Mouse (Mus musculus) heart, adult 2 months (tissue): ENCODE results near the gene Mapk3. TPM values are rescaled to one million over a fixed set of nuclear protein-coding genes. Genes with fewer than 3 reads are reported as not detected.
A peak's percentile ranks its signal among the peaks of the same experiment; 100 is the strongest.

Source experiments
- DNase-seq, 2 experiments: peaks; one replicate each; pipeline ENCODE4 v3.0.0; 2021
- H3K27ac ChIP-seq: fragments of 200-600 bp; 2 replicates; pipeline ENCODE4 v1.8.1; 2022
- H3K27me3 ChIP-seq: fragments of 200-500 bp; 2 replicates; pipeline ENCODE4 v1.6.1; 2012; ENCODE audit warnings: mild to moderate bottlenecking, low read length, inconsistent platforms, mixed read lengths; ENCODE audit not compliant: control insufficient read depth, insufficient read depth
- H3K36me3 ChIP-seq: fragments of 200-500 bp; 2 replicates; pipeline ENCODE4 v1.6.1; 2012; ENCODE audit warnings: low read length, inconsistent platforms; ENCODE audit not compliant: control insufficient read depth, insufficient read depth
- H3K4me1 ChIP-seq: fragments of 200-500 bp; 2 replicates; pipeline ENCODE4 v1.6.1; 2011; ENCODE audit warnings: low read length; ENCODE audit not compliant: control insufficient read depth, insufficient read depth
- H3K4me3 ChIP-seq: fragments of 200-600 bp; 2 replicates; pipeline ENCODE4 v1.8.1; 2022
- H3K79me2 ChIP-seq: fragments of 200-500 bp; replicated peaks from 2 replicates; pipeline ENCODE4 v1.6.1; 2012; ENCODE audit warnings: mild to moderate bottlenecking, inconsistent platforms, low read length, moderate library complexity, mixed read lengths; ENCODE audit not compliant: control insufficient read depth, insufficient read depth
- H3K9ac ChIP-seq: fragments of 200-500 bp; 2 replicates; pipeline ENCODE4 v1.6.1; 2012; ENCODE audit warnings: low read depth, mild to moderate bottlenecking, control low read depth, inconsistent platforms, low read length, mixed read lengths
- CTCF ChIP-seq: fragments of 200-600 bp; IDR thresholded peaks from 2 replicates; pipeline ENCODE4 v1.8.1; 2022; ENCODE audit warnings: antibody characterized with exemption, mild to moderate bottlenecking, moderate library complexity
- EP300 ChIP-seq: fragments of 200-500 bp; IDR thresholded peaks from 2 replicates; pipeline ENCODE4 v1.6.1; 2011; ENCODE audit warnings: low read depth, low read length, control low read depth; ENCODE audit not compliant: insufficient read depth
- POLR2A ChIP-seq: fragments of 200-500 bp; IDR thresholded peaks from 2 replicates; pipeline ENCODE4 v1.6.1; 2011; ENCODE audit warnings: mild to moderate bottlenecking, low read depth, low read length, control low read depth; ENCODE audit not compliant: insufficient read depth
- WGBS: fragments of 180-500 bp; shearing (Covaris S2); methylation state at CpG from one replicate; pipeline ENCODE4 v1.1.7; 2018; 5-methylcytosine and 5-hydroxymethylcytosine counted together
- intact Hi-C: fragments of 180-260 bp; cut with DNase I; formaldehyde crosslinking; loops from one replicate; pipeline ENCODE4 v1.15.1; 2025
- polyA plus RNA-seq: library from polyadenylated mRNA; depleted of rRNA; stranded (reverse); fragments of >200 nt; gene quantifications from 2 replicates; pipeline ENCODE4 v1.2.3, GENCODE M21; 2012
- total RNA-seq, 2 experiments: library from RNA; stranded (reverse); gene quantifications; 2 replicates each; pipeline ENCODE4 v1.2.3; 2021

The Mapk3 gene
- total and polyA plus RNA-seq, 3 experiments, result 45.9 to 111 (median 53.1) TPM

- WGBS, result 91% methylated on average over 8 of the region's 8 CpGs
- no peak for DNase-seq
- Histone ChIP-seq H3K4me3 (no peak overlapping the region), H3K79me2 (no peaks in the 10 kb centered on the region), H3K27ac (no peak overlapping the region), H3K9ac (no peak overlapping the region), H3K36me3 (no peaks in the 10 kb centered on the region), H3K27me3 (no peaks in the 10 kb centered on the region), H3K4me1 (peaks cover 2% of the 10 kb centered on the region)
- intact Hi-C loops, result no loop called here
- TF ChIP-seq CTCF (no peak), POLR2A (no peak)
Observed at GRCm38 (mm10) chr7:126767001-126767400, 7.6 kb downstream of the Mapk3 start.

- TF ChIP-seq CTCF (no peak), POLR2A (no peak), EP300 (no peak)
- Histone ChIP-seq H3K36me3 (no peaks in the 10 kb centered on the region), H3K27ac (no peak overlapping the region), H3K79me2 (no peaks in the 10 kb centered on the region), H3K27me3 (no peaks in the 10 kb centered on the region), H3K9ac (no peak overlapping the region), H3K4me3 (no peak overlapping the region), H3K4me1 (no peaks in the 10 kb centered on the region; the same call in 1 of the 2 replicates)
- intact Hi-C loops, result no loop called here
- WGBS, result 84% methylated on average over 12 of the region's 12 CpGs
- no peak for DNase-seq
Observed at GRCm38 (mm10) chr7:126770784-126771183, 11.4 kb downstream of the Mapk3 start.

- H3K79me2 ChIP-seq, result peaks cover 5% of the 10 kb centered on the region
- 83% methylated on average over 2 of the region's 2 CpGs for WGBS
- DNase-seq, result no peak
- no peak overlapping the region for H3K27ac ChIP-seq
- peaks cover 8% of the 10 kb centered on the region for H3K4me1 ChIP-seq
- H3K9ac ChIP-seq, result no peak overlapping the region
- H3K27me3 ChIP-seq, result no peaks in the 10 kb centered on the region
- TF ChIP-seq POLR2A (no peak), CTCF (no peak), EP300 (no peak)
- peaks cover under 1% of the 10 kb centered on the region for H3K36me3 ChIP-seq
- H3K4me3 ChIP-seq, result no peak overlapping the region
- intact Hi-C loops, result no loop called here
Observed at GRCm38 (mm10) chr7:126773351-126773750, 13.9 kb downstream of the Mapk3 start.

GRCm38 (mm10) chr7:126774463-126774862, 15.1 kb downstream of the Mapk3 start:
- peaks cover 5% of the 10 kb centered on the region for H3K79me2 ChIP-seq
- no peaks in the 10 kb centered on the region for H3K27me3 ChIP-seq
- DNase-seq, result no peak
- intact Hi-C loops, result no loop called here
- peaks cover 10% of the 10 kb centered on the region for H3K4me1 ChIP-seq
- no peak overlapping the region for H3K4me3 ChIP-seq
- no peak overlapping the region for H3K9ac ChIP-seq
- peak overlapping the region; percentile 36 for H3K27ac ChIP-seq
- TF ChIP-seq EP300 (no peak), CTCF (no peak), POLR2A (no peak)
- 38% methylated on average over 2 of the region's 2 CpGs for WGBS
- H3K36me3 ChIP-seq, result peaks cover 5% of the 10 kb centered on the region

- no peak for DNase-seq
- H3K9ac ChIP-seq, result no peak overlapping the region
- TF ChIP-seq CTCF, result peak; percentile 62
- TF ChIP-seq EP300, result no peak
- 70% methylated on average over 10 of the region's 10 CpGs for WGBS
- peak overlapping the region; percentile 99 for H3K27ac ChIP-seq
- peaks cover 5% of the 10 kb centered on the region for H3K79me2 ChIP-seq
- peaks cover 12% of the 10 kb centered on the region for H3K4me1 ChIP-seq
- intact Hi-C loops, result no loop called here
- H3K4me3 ChIP-seq, result no peak overlapping the region
- H3K27me3 ChIP-seq, result no peaks in the 10 kb centered on the region
- peaks cover 5% of the 10 kb centered on the region for H3K36me3 ChIP-seq
Observed at GRCm38 (mm10) chr7:126775185-126775977, 16.0 kb downstream of the Mapk3 start.

GRCm38 (mm10) chr7:126775978-126776234, 16.5 kb downstream of the Mapk3 start:
- Histone ChIP-seq H3K36me3 (peaks cover 5% of the 10 kb centered on the region), H3K79me2 (peaks cover 5% of the 10 kb centered on the region), H3K4me3 (peak overlapping the region; percentile 39), H3K27me3 (no peaks in the 10 kb centered on the region), H3K4me1 (peaks cover 12% of the 10 kb centered on the region), H3K27ac (peak overlapping the region; percentile 99), H3K9ac (no peak overlapping the region)
- DNase-seq, result no peak
- intact Hi-C loops, result loop anchor here (2.0 kb wide), 1 partner anchor 15 kb away; no protein-coding TSS in a partner anchor
- no peak for TF ChIP-seq EP300
- no peak for TF ChIP-seq POLR2A
- no peak for TF ChIP-seq CTCF
- WGBS, result 58% methylated on average over 3 of the region's 3 CpGs
